Mouse (Mus musculus) stomach, postnatal 0 days (tissue): ENCODE measurements around the gene Psmc5. TPM values are rescaled to one million over a fixed set of nuclear protein-coding genes. Genes with fewer than 3 reads are reported as not detected.

Source experiments
- ATAC-seq: fragments of 200-750 bp; cut with Nextera tagmentation; 2 replicates; pipeline ENCODE4 v1.8.0; 2017; ENCODE audit not compliant: low FRiP score, low TSS enrichment
- DNase-seq: peaks from one replicate; pipeline ENCODE4 v3.0.0-alpha.2; 2016; ENCODE audit warnings: low spot score
- H3K27ac ChIP-seq: fragments of 300-500 bp; sonication (generic); replicated peaks from 2 replicates; pipeline ENCODE4 v1.5.1; 2014; ENCODE audit warnings: mild to moderate bottlenecking, control low read depth
- H3K27me3 ChIP-seq: fragments of 300-500 bp; sonication (generic); 2 replicates; pipeline ENCODE4 v1.6.1; 2014; ENCODE audit warnings: low read length; ENCODE audit not compliant: control insufficient read depth, insufficient read depth
- H3K36me3 ChIP-seq: fragments of 300-500 bp; sonication (generic); 2 replicates; pipeline ENCODE4 v1.6.1; 2014; ENCODE audit warnings: low read length, mixed read lengths; ENCODE audit not compliant: control insufficient read depth, insufficient read depth
- H3K4me1 ChIP-seq: fragments of 300-500 bp; sonication (generic); replicated peaks from 2 replicates; pipeline ENCODE4 v1.6.1; 2014; ENCODE audit warnings: antibody characterized with exemption; ENCODE audit not compliant: control insufficient read depth, insufficient read depth
- H3K4me2 ChIP-seq: fragments of 300-500 bp; sonication (generic); replicated peaks from 2 replicates; pipeline ENCODE4 v1.6.1; 2014; ENCODE audit warnings: low read depth, mild to moderate bottlenecking, control low read depth, moderate library complexity
- H3K4me3 ChIP-seq: fragments of 300-500 bp; sonication (generic); 2 replicates; pipeline ENCODE4 v1.5.1; 2014; ENCODE audit warnings: low read depth, low read length, control low read depth
- H3K9ac ChIP-seq: fragments of 300-500 bp; sonication (generic); 2 replicates; pipeline ENCODE4 v1.6.1; 2014; ENCODE audit warnings: mild to moderate bottlenecking, low read length, control low read depth, mixed read lengths
- H3K9me3 ChIP-seq: fragments of 300-500 bp; sonication (generic); 2 replicates; pipeline ENCODE4 v1.6.1; 2016; ENCODE audit warnings: low read length; ENCODE audit not compliant: control insufficient read depth
- CTCF ChIP-seq: IDR thresholded peaks from 2 replicates; pipeline ENCODE4 v1.5.1; 2016; ENCODE audit warnings: antibody characterized with exemption, low read depth, mild to moderate bottlenecking, moderate library complexity
- EP300 ChIP-seq: optimal IDR thresholded peaks from 2 replicates; pipeline ENCODE3; 2016; ENCODE audit warnings: antibody characterized with exemption
- WGBS: fragments of 180-500 bp; shearing (Covaris S2); extraction: QIAGEN DNeasy Blood & Tissue Kit; methylation state at CpG from one replicate; pipeline ENCODE4 v1.1.7; 2014; 5-methylcytosine and 5-hydroxymethylcytosine counted together
- polyA plus RNA-seq: library from polyadenylated mRNA; unstranded; fragments of >200 nt; fragmentation: Nextera tagmentation; extraction: Ambion mirVana; gene quantifications from 2 replicates; pipeline ENCODE4 v1.2.1, GENCODE M21; 2015

The Psmc5 gene
- polyA plus RNA-seq, 1 experiment from 2014 or later = 202 TPM

- no peaks in the 10 kb centered on the region for H3K27me3 ChIP-seq
- ATAC-seq = no peak; the same call in 1 of the 2 replicates
- H3K36me3 ChIP-seq = peaks cover 4% of the 10 kb centered on the region
- H3K4me1 ChIP-seq = 0 out of 2 replicates have a peak, but pooled peaks cover 2% of the 10 kb centered on the region
- peak overlapping the region; percentile 65 for H3K9ac ChIP-seq
- 3% methylated on average over 22 of the region's 22 CpGs for WGBS
- H3K4me3 ChIP-seq = peak overlapping the region; percentile 69
- peak; percentile 50 for DNase-seq
- H3K27ac ChIP-seq = peak overlapping the region; percentile 61
- TF ChIP-seq CTCF (no peak), EP300 (no peak)
- H3K9me3 ChIP-seq = no peaks in the 10 kb centered on the region
- H3K4me2 ChIP-seq = peak overlapping the region; percentile 76
Measured at GRCm38 (mm10) chr11:106255174-106255573, 780 bp upstream of the Psmc5 start.

- ATAC-seq (no peak), DNase-seq (no peak)
- H3K36me3 ChIP-seq = peaks cover 1% of the 10 kb centered on the region; the same call in 1 of the 2 replicates
- H3K27me3 ChIP-seq = no peaks in the 10 kb centered on the region
- no peaks in the 10 kb centered on the region for H3K9me3 ChIP-seq
- H3K4me3 ChIP-seq = peak overlapping the region; percentile 69
- peak overlapping the region; percentile 70 for H3K9ac ChIP-seq
- TF ChIP-seq EP300 (no peak), CTCF (no peak)
- H3K4me1 ChIP-seq = 0 out of 2 replicates have a peak, but pooled peaks cover 2% of the 10 kb centered on the region
- H3K27ac ChIP-seq = peak overlapping the region; percentile 79; the same call in 1 of the 2 replicates
- peak overlapping the region; percentile 76 for H3K4me2 ChIP-seq
- 49% methylated on average over 5 of the region's 5 CpGs for WGBS
Measured at GRCm38 (mm10) chr11:106256775-106257174, 821 bp downstream of the Psmc5 start.

- Histone ChIP-seq H3K27ac (no peak overlapping the region), H3K27me3 (no peaks in the 10 kb centered on the region), H3K4me3 (no peak overlapping the region), H3K36me3 (peaks cover 34% of the 10 kb centered on the region), H3K4me1 (0 out of 2 replicates have a peak, but pooled peaks cover 2% of the 10 kb centered on the region), H3K9me3 (no peaks in the 10 kb centered on the region), H3K9ac (no peak overlapping the region), H3K4me2 (no peak overlapping the region)
- 74% methylated on average over 14 of the region's 14 CpGs for WGBS
- DNase-seq (no peak), ATAC-seq (no peak)
- TF ChIP-seq EP300 (no peak), CTCF (no peak)
Measured at GRCm38 (mm10) chr11:106260826-106261450, 5.0 kb downstream of the Psmc5 start.

GRCm38 (mm10) chr11:106263963-106264362, 8.0 kb downstream of the Psmc5 start:
- Histone ChIP-seq H3K9ac (no peak overlapping the region), H3K9me3 (no peaks in the 10 kb centered on the region), H3K36me3 (peaks cover 43% of the 10 kb centered on the region), H3K4me3 (no peak overlapping the region), H3K4me2 (no peak overlapping the region), H3K27me3 (no peaks in the 10 kb centered on the region), H3K27ac (no peak overlapping the region), H3K4me1 (peaks cover 9% of the 10 kb centered on the region)
- no peak for ATAC-seq
- 85% methylated on average over 9 of the region's 9 CpGs for WGBS
- TF ChIP-seq EP300 (no peak), CTCF (no peak)
- DNase-seq = no peak

GRCm38 (mm10) chr11:106264988-106265387, 9.0 kb downstream of the Psmc5 start:
- ATAC-seq = no peak
- no peak for DNase-seq
- no peak for TF ChIP-seq EP300
- TF ChIP-seq CTCF = no peak
- Histone ChIP-seq H3K4me1 (peaks cover 11% of the 10 kb centered on the region), H3K9me3 (no peaks in the 10 kb centered on the region), H3K27me3 (no peaks in the 10 kb centered on the region), H3K27ac (no peak overlapping the region), H3K4me3 (no peak overlapping the region), H3K36me3 (peaks cover 43% of the 10 kb centered on the region), H3K9ac (no peak overlapping the region), H3K4me2 (no peak overlapping the region)
- WGBS = 82% methylated on average over 15 of the region's 15 CpGs

GRCm38 (mm10) chr11:106265570-106265969, 9.6 kb downstream of the Psmc5 start:
- ATAC-seq (no peak), DNase-seq (no peak)
- 82% methylated on average over 4 of the region's 4 CpGs for WGBS

More at GRCm38 (mm10) chr11:106265570-106265969, 9.6 kb downstream of the Psmc5 start:
- peaks cover 43% of the 10 kb centered on the region for H3K36me3 ChIP-seq
- no peak for TF ChIP-seq CTCF
- no peak for TF ChIP-seq EP300
- H3K9me3 ChIP-seq = no peaks in the 10 kb centered on the region
- no peak overlapping the region for H3K4me3 ChIP-seq
- H3K27ac ChIP-seq = no peak overlapping the region
- H3K4me2 ChIP-seq = no peak overlapping the region
- H3K4me1 ChIP-seq = peaks cover 13% of the 10 kb centered on the region
- H3K9ac ChIP-seq = no peak overlapping the region
- H3K27me3 ChIP-seq = no peaks in the 10 kb centered on the region
